Mouse (Mus musculus): ENCODE results near the gene Alppl2. TPM values are rescaled to one million over a fixed set of nuclear protein-coding genes. Genes with fewer than 3 reads are reported as not detected.

Gene Alppl2
- polyA plus RNA-seq, 1 experiment from 2014 or later: not detected

GRCm38 (mm10) chr1:87059042-87059665 is 30.6 kb downstream of the Alppl2 start:
- Histone ChIP-seq H3K4me2 (ENCODE audit: low read length) (no peak overlapping the region), H3K36me3 (ENCODE audit: control insufficient read depth, insufficient read depth, low read length) (no peaks in the 10 kb centered on the region), H3K4me1 (ENCODE audit: control insufficient read depth, insufficient read depth, low read depth, low read length) (no peaks in the 10 kb centered on the region), H3K9me3 (ENCODE audit: control insufficient read depth, low read length) (0 out of 2 replicates have a peak, but pooled peaks cover 4% of the 10 kb centered on the region), H3K27me3 (replicated peaks; ENCODE audit: control insufficient read depth, insufficient read depth, low read length) (no peaks in the 10 kb centered on the region), H3K9ac (ENCODE audit: low read depth, low read length) (no peak overlapping the region), H3K27ac (ENCODE audit: low read depth, low read length) (no peak overlapping the region), H3K4me3 (ENCODE audit: low read length) (no peak overlapping the region)
- ATAC-seq: no peak
- 76% methylated on average over 8 of the region's 8 CpGs for WGBS

- no peak overlapping the region for H3K27ac ChIP-seq (ENCODE audit: low read depth, low read length)
- no peak overlapping the region for H3K4me3 ChIP-seq (ENCODE audit: low read length)
- H3K4me1 ChIP-seq (ENCODE audit: control insufficient read depth, insufficient read depth, low read depth, low read length): no peaks in the 10 kb centered on the region
- H3K9me3 ChIP-seq (ENCODE audit: control insufficient read depth, low read length): 0 out of 2 replicates have a peak, but pooled peaks cover 1% of the 10 kb centered on the region
- 76% methylated on average over 4 of the region's 4 CpGs for WGBS
- H3K27me3 ChIP-seq (replicated peaks; ENCODE audit: control insufficient read depth, insufficient read depth, low read length): no peaks in the 10 kb centered on the region
- no peaks in the 10 kb centered on the region for H3K36me3 ChIP-seq (ENCODE audit: control insufficient read depth, insufficient read depth, low read length)
- no peak overlapping the region for H3K4me2 ChIP-seq (ENCODE audit: low read length)
- ATAC-seq: no peak
- no peak overlapping the region for H3K9ac ChIP-seq (ENCODE audit: low read depth, low read length)
These were observed 32.7 kb downstream of the Alppl2 start for GRCm38 (mm10) chr1:87057075-87057474.

GRCm38 (mm10) chr1:87051369-87051768 is 38.4 kb downstream of the Alppl2 start:
- H3K9ac ChIP-seq (ENCODE audit: low read depth, low read length): no peak overlapping the region
- no peak overlapping the region for H3K4me2 ChIP-seq (ENCODE audit: low read length)
- H3K4me3 ChIP-seq (ENCODE audit: low read length): no peak overlapping the region
- no peak for ATAC-seq
- WGBS: 76% methylated on average over 4 of the region's 4 CpGs
- peaks cover 3% of the 10 kb centered on the region; the same call in 1 of the 2 replicates for H3K4me1 ChIP-seq (ENCODE audit: control insufficient read depth, insufficient read depth, low read depth, low read length)
- no peaks in the 10 kb centered on the region for H3K27me3 ChIP-seq (replicated peaks; ENCODE audit: control insufficient read depth, insufficient read depth, low read length)
- peaks cover 2% of the 10 kb centered on the region; the same call in 1 of the 2 replicates for H3K36me3 ChIP-seq (ENCODE audit: control insufficient read depth, insufficient read depth, low read length)
- H3K27ac ChIP-seq (ENCODE audit: low read depth, low read length): no peak overlapping the region
- H3K9me3 ChIP-seq (ENCODE audit: control insufficient read depth, low read length): no peaks in the 10 kb centered on the region

GRCm38 (mm10) chr1:87050700-87051099 is 39.0 kb downstream of the Alppl2 start:
- no peak overlapping the region for H3K27ac ChIP-seq (ENCODE audit: low read depth, low read length)
- no peak overlapping the region for H3K9ac ChIP-seq (ENCODE audit: low read depth, low read length)
- ATAC-seq: no peak; the same call in 1 of the 2 replicates
- H3K4me2 ChIP-seq (ENCODE audit: low read length): no peak overlapping the region
- 73% methylated on average over 1 of the region's 1 CpGs for WGBS
- peaks cover 2% of the 10 kb centered on the region; the same call in 1 of the 2 replicates for H3K36me3 ChIP-seq (ENCODE audit: control insufficient read depth, insufficient read depth, low read length)
- no peaks in the 10 kb centered on the region for H3K27me3 ChIP-seq (replicated peaks; ENCODE audit: control insufficient read depth, insufficient read depth, low read length)
- no peak overlapping the region for H3K4me3 ChIP-seq (ENCODE audit: low read length)
- peaks cover 3% of the 10 kb centered on the region; the same call in 1 of the 2 replicates for H3K4me1 ChIP-seq (ENCODE audit: control insufficient read depth, insufficient read depth, low read depth, low read length)
- no peaks in the 10 kb centered on the region for H3K9me3 ChIP-seq (ENCODE audit: control insufficient read depth, low read length)

- ATAC-seq: peak; percentile 63
- no peak overlapping the region for H3K4me2 ChIP-seq (ENCODE audit: low read length)
- 0 out of 2 replicates have a peak overlapping the region, but pooled peaks have one; percentile 31 for H3K27ac ChIP-seq (ENCODE audit: low read depth, low read length)
- no peaks in the 10 kb centered on the region for H3K9me3 ChIP-seq (ENCODE audit: control insufficient read depth, low read length)
- 37% methylated on average over 3 of the region's 3 CpGs for WGBS
- H3K36me3 ChIP-seq (ENCODE audit: control insufficient read depth, insufficient read depth, low read length): peaks cover 2% of the 10 kb centered on the region; the same call in 1 of the 2 replicates
- no peak overlapping the region for H3K4me3 ChIP-seq (ENCODE audit: low read length)
- H3K4me1 ChIP-seq (ENCODE audit: control insufficient read depth, insufficient read depth, low read depth, low read length): peaks cover 3% of the 10 kb centered on the region; the same call in 1 of the 2 replicates
- H3K9ac ChIP-seq (ENCODE audit: low read depth, low read length): no peak overlapping the region
- no peaks in the 10 kb centered on the region for H3K27me3 ChIP-seq (replicated peaks; ENCODE audit: control insufficient read depth, insufficient read depth, low read length)
These were observed 39.7 kb downstream of the Alppl2 start for GRCm38 (mm10) chr1:87050072-87050471.

GRCm38 (mm10) chr1:87041814-87042438 is 47.8 kb downstream of the Alppl2 start:
- 0% methylated on average over 1 of the region's 1 CpGs for WGBS
- Histone ChIP-seq H3K27ac (ENCODE audit: low read depth, low read length) (no peak overlapping the region), H3K9ac (ENCODE audit: low read depth, low read length) (no peak overlapping the region), H3K4me2 (ENCODE audit: low read length) (no peak overlapping the region), H3K4me1 (ENCODE audit: control insufficient read depth, insufficient read depth, low read depth, low read length) (no peaks in the 10 kb centered on the region), H3K36me3 (ENCODE audit: control insufficient read depth, insufficient read depth, low read length) (no peaks in the 10 kb centered on the region; the same call in 1 of the 2 replicates), H3K27me3 (replicated peaks; ENCODE audit: control insufficient read depth, insufficient read depth, low read length) (no peaks in the 10 kb centered on the region), H3K4me3 (ENCODE audit: low read length) (no peak overlapping the region), H3K9me3 (ENCODE audit: control insufficient read depth, low read length) (no peaks in the 10 kb centered on the region)
- peak; percentile 83 for ATAC-seq

GRCm38 (mm10) chr1:87041119-87041518 is 48.6 kb downstream of the Alppl2 start:
- no peak overlapping the region for H3K4me2 ChIP-seq (ENCODE audit: low read length)
- H3K27ac ChIP-seq (ENCODE audit: low read depth, low read length): no peak overlapping the region
- peak; percentile 27; the same call in 1 of the 2 replicates for ATAC-seq
- no peaks in the 10 kb centered on the region for H3K27me3 ChIP-seq (replicated peaks; ENCODE audit: control insufficient read depth, insufficient read depth, low read length)
- no peaks in the 10 kb centered on the region for H3K9me3 ChIP-seq (ENCODE audit: control insufficient read depth, low read length)
- no peaks in the 10 kb centered on the region for H3K36me3 ChIP-seq (ENCODE audit: control insufficient read depth, insufficient read depth, low read length)
- peaks cover under 1% of the 10 kb centered on the region; the same call in 1 of the 2 replicates for H3K4me1 ChIP-seq (ENCODE audit: control insufficient read depth, insufficient read depth, low read depth, low read length)
- H3K4me3 ChIP-seq (ENCODE audit: low read length): no peak overlapping the region
- no peak overlapping the region for H3K9ac ChIP-seq (ENCODE audit: low read depth, low read length)
- 22% methylated on average over 3 of the region's 3 CpGs for WGBS

GRCm38 (mm10) chr1:87038477-87039070 is 51.2 kb downstream of the Alppl2 start:
- H3K36me3 ChIP-seq (ENCODE audit: control insufficient read depth, insufficient read depth, low read length): no peaks in the 10 kb centered on the region
- no peak overlapping the region for H3K9ac ChIP-seq (ENCODE audit: low read depth, low read length)
- H3K4me3 ChIP-seq (ENCODE audit: low read length): no peak overlapping the region
- no peaks in the 10 kb centered on the region for H3K27me3 ChIP-seq (replicated peaks; ENCODE audit: control insufficient read depth, insufficient read depth, low read length)
- ATAC-seq: no peak
- H3K4me1 ChIP-seq (ENCODE audit: control insufficient read depth, insufficient read depth, low read depth, low read length): peaks cover 6% of the 10 kb centered on the region
- WGBS: 96% methylated on average over 2 of the region's 2 CpGs
- H3K9me3 ChIP-seq (ENCODE audit: control insufficient read depth, low read length): no peaks in the 10 kb centered on the region
- no peak overlapping the region for H3K27ac ChIP-seq (ENCODE audit: low read depth, low read length)
- no peak overlapping the region for H3K4me2 ChIP-seq (ENCODE audit: low read length)
